Mouse (Mus musculus): Measurements from ENCODE around the gene Spdye4c. TPM values are rescaled to one million over a fixed set of nuclear protein-coding genes. Genes with fewer than 3 reads are reported as not detected.

The Spdye4c gene
- polyA plus RNA-seq, 1 experiment from 2014 or later = not detected

DNA sequence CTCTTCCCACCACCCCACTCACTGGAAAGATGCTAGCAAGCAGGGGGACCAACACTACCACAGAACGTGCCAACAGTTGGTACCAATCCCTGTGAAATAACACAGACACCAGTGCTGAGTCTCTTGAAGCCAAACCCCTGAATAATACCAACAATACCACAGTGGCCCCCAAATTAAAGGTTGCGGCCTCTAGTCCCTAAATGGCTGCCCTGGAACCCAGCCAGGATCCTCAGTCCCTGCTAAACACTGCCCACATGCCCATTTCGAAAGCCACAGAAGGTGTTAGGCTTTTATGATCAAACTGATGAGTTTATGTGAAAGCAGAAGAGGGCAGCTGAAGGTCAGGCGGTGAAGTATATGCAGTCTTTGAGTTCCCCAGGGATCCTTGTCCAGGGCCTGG, 20.0 kb upstream of the Spdye4c start:
- 63% methylated on average over 4 of the region's 4 CpGs for WGBS
- Histone ChIP-seq H3K27ac (ENCODE audit: low read depth) (no peak overlapping the region), H3K9ac (ENCODE audit: low read length) (no peak overlapping the region), H3K36me3 (ENCODE audit: control insufficient read depth, insufficient read depth, low read length) (no peaks in the 10 kb centered on the region), H3K4me3 (ENCODE audit: low read depth, low read length) (no peak overlapping the region), H3K9me3 (ENCODE audit: control insufficient read depth, low read length) (no peaks in the 10 kb centered on the region), H3K4me2 (ENCODE audit: low read length) (no peak overlapping the region), H3K4me1 (replicated peaks; ENCODE audit: control insufficient read depth, insufficient read depth, low read length) (peaks cover 17% of the 10 kb centered on the region), H3K27me3 (replicated peaks; ENCODE audit: control insufficient read depth, insufficient read depth, low read length) (no peaks in the 10 kb centered on the region)
- no peak for DNase-seq (ENCODE audit: low spot score)
- ATAC-seq (replicated peaks; ENCODE audit: low FRiP score, low TSS enrichment, low read depth) = no peak

DNA sequence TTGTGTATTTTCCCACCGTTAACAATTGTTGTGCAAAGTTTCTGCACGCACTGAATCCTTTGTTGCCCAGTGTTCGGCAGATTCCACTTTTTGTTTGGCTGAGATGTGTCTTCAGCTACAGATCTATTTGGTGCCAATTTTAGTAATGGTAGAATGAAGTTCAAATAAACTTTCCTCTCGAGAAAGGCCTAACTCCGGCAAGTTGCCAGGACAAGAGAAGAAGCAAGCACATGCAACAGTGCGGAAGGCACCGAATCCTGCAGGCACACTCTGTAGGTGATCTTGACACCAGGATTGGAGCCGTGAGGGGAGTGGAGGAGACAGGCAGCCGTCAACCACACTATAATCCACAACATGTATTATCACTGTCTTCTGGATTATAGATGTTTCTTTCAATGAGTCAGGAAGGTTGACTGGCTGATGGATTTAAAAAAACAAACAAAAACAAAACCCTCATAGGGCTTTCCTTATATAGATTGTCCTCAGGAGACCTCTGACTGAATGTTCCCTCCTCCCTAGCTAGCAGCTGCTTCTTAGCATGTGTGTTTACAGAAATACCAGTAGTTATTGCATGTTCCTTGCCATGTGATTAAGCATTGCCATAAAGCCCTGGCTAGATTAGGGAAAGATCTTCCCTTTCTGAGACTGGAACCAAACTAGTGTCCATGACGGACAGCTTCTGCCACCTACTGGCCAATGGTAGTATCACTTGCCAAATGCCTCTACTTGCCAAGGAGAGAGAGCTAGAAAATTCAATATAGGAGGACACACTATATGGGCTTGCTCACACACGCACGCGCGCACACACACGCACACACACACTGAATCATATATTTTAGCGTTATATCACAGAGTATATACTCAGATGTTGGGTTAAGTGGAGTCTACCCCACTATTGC, 18.0 kb upstream of the Spdye4c start:
- Histone ChIP-seq H3K27ac (ENCODE audit: low read depth) (no peak overlapping the region), H3K4me3 (ENCODE audit: low read depth, low read length) (no peak overlapping the region)
- ATAC-seq (replicated peaks; ENCODE audit: low FRiP score, low TSS enrichment, low read depth) = peak; percentile 66

DNA sequence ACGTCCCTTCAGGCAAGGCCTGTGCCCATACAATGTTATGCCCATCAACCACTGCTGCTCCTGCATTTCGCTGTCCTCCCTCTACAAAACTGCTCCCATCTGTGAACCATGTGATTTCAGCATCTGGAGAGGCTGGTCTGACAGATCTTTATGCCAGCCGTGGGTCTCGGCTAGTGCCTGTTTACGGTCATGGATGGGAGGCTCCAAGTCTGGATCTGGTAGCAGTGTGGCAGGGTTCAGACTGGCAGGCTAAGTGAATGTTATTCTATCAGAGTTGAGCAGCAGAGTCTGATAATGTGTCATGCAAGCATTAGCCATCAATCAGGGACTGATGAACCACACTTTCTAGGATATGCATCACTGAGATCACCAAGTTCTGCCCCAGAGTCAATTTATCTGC, 8.1 kb upstream of the Spdye4c start:
- Histone ChIP-seq H3K9ac (ENCODE audit: low read length) (no peak overlapping the region), H3K4me1 (replicated peaks; ENCODE audit: control insufficient read depth, insufficient read depth, low read length) (no peaks in the 10 kb centered on the region), H3K4me3 (ENCODE audit: low read depth, low read length) (no peak overlapping the region), H3K27me3 (replicated peaks; ENCODE audit: control insufficient read depth, insufficient read depth, low read length) (no peaks in the 10 kb centered on the region), H3K9me3 (ENCODE audit: control insufficient read depth, low read length) (no peaks in the 10 kb centered on the region), H3K36me3 (ENCODE audit: control insufficient read depth, insufficient read depth, low read length) (no peaks in the 10 kb centered on the region), H3K27ac (ENCODE audit: low read depth) (no peak overlapping the region), H3K4me2 (ENCODE audit: low read length) (no peak overlapping the region)
- DNase-seq (ENCODE audit: low spot score) = no peak
- no peak for ATAC-seq (replicated peaks; ENCODE audit: low FRiP score, low TSS enrichment, low read depth)
- WGBS = 75% methylated on average over 5 of the region's 5 CpGs

More for the DNA sequence above, 18.0 kb upstream of the Spdye4c start:
- no peaks in the 10 kb centered on the region for H3K27me3 ChIP-seq (replicated peaks; ENCODE audit: control insufficient read depth, insufficient read depth, low read length)
- H3K36me3 ChIP-seq (ENCODE audit: control insufficient read depth, insufficient read depth, low read length) = no peaks in the 10 kb centered on the region
- 49% methylated on average over 16 of the region's 16 CpGs for WGBS
- no peaks in the 10 kb centered on the region for H3K9me3 ChIP-seq (ENCODE audit: control insufficient read depth, low read length)
- H3K9ac ChIP-seq (ENCODE audit: low read length) = no peak overlapping the region
- 0 out of 2 replicates have a peak, but pooled peaks cover 8% of the 10 kb centered on the region for H3K4me1 ChIP-seq (replicated peaks; ENCODE audit: control insufficient read depth, insufficient read depth, low read length)
- peak; percentile 97 for DNase-seq (ENCODE audit: low spot score)
- H3K4me2 ChIP-seq (ENCODE audit: low read length) = no peak overlapping the region

DNA sequence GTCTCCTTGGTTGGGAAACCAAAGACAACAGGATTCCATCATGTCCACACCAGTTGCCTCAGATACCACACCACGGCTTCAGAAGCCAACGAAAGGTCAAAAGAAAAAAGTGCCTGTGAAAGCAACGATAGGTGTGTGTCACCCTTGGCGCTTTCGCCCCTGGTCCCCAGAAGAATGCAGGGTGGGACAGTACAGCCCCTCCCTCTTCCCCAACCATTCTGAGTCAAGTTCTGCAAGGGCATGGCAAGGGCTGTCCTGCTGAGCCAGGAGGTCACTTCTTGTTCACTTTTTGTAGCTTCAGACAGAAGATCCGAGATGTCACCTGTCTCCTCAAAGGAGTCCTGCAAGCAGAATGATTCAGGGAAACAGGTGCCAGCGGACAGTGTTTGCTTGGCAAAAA, 1.3 kb downstream of the Spdye4c start:
- DNase-seq (ENCODE audit: low spot score) (no peak), ATAC-seq (replicated peaks; ENCODE audit: low FRiP score, low TSS enrichment, low read depth) (no peak)
- H3K9me3 ChIP-seq (ENCODE audit: control insufficient read depth, low read length) = no peaks in the 10 kb centered on the region
- H3K27ac ChIP-seq (ENCODE audit: low read depth) = no peak overlapping the region
- no peaks in the 10 kb centered on the region for H3K4me1 ChIP-seq (replicated peaks; ENCODE audit: control insufficient read depth, insufficient read depth, low read length)
- H3K27me3 ChIP-seq (replicated peaks; ENCODE audit: control insufficient read depth, insufficient read depth, low read length) = no peaks in the 10 kb centered on the region
- WGBS = 93% methylated on average over 7 of the region's 7 CpGs
- no peak overlapping the region for H3K4me3 ChIP-seq (ENCODE audit: low read depth, low read length)
- H3K36me3 ChIP-seq (ENCODE audit: control insufficient read depth, insufficient read depth, low read length) = no peaks in the 10 kb centered on the region
- H3K9ac ChIP-seq (ENCODE audit: low read length) = no peak overlapping the region
- H3K4me2 ChIP-seq (ENCODE audit: low read length) = no peak overlapping the region

DNA sequence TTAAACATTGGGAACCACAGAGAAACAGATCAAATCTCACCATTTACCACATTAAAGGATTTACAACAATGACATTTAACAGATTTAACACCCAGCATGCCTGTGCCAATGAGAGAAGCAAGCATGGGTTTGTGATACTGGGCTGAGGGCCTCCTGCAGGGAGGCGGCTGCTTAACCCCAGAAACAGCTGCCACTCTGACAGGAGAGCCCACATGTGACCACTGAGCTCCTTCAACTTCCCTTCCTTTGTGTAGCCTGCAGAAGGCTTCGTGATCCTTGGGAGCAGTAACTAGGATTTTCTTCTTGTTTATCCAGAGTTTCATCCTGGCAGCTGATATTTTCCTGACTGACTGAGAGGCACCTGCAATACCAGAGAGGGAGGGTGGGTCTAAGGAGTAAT, 10.5 kb downstream of the Spdye4c start:
- DNase-seq (ENCODE audit: low spot score) (no peak), ATAC-seq (replicated peaks; ENCODE audit: low FRiP score, low TSS enrichment, low read depth) (no peak)
- no peaks in the 10 kb centered on the region for H3K4me1 ChIP-seq (replicated peaks; ENCODE audit: control insufficient read depth, insufficient read depth, low read length)
- H3K27me3 ChIP-seq (replicated peaks; ENCODE audit: control insufficient read depth, insufficient read depth, low read length) = no peaks in the 10 kb centered on the region
- H3K36me3 ChIP-seq (ENCODE audit: control insufficient read depth, insufficient read depth, low read length) = no peaks in the 10 kb centered on the region
- no peak overlapping the region for H3K4me2 ChIP-seq (ENCODE audit: low read length)
- H3K9ac ChIP-seq (ENCODE audit: low read length) = no peak overlapping the region
- 22% methylated on average over 2 of the region's 2 CpGs for whole genome bisulfite sequencing
- no peak overlapping the region for H3K4me3 ChIP-seq (ENCODE audit: low read depth, low read length)
- no peak overlapping the region for H3K27ac ChIP-seq (ENCODE audit: low read depth)
- H3K9me3 ChIP-seq (ENCODE audit: control insufficient read depth, low read length) = no peaks in the 10 kb centered on the region

DNA sequence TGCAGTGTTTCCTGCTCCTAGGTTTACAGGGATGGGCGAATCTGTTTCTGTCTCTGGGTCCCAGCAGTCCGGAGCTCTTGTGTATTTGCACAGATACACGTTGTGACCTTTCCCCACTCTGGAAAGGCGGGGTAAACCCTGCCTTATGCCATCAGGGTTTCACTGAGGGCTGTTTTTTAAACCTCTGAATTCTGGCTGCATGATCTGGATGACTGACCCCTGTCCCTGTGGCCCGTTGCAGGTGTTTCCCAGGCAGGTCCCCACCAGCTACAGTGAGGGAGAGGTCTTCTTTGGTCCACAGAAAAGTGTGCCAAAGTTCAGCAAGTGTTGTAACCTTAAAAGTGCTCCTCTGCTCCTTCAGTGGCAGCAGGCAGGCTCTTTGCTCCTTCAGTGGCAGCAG, 18.3 kb downstream of the Spdye4c start:
- ATAC-seq (replicated peaks; ENCODE audit: low FRiP score, low TSS enrichment, low read depth) = no peak
- Histone ChIP-seq H3K4me1 (replicated peaks; ENCODE audit: control insufficient read depth, insufficient read depth, low read length) (no peaks in the 10 kb centered on the region), H3K27me3 (replicated peaks; ENCODE audit: control insufficient read depth, insufficient read depth, low read length) (no peaks in the 10 kb centered on the region), H3K4me3 (ENCODE audit: low read depth, low read length) (no peak overlapping the region), H3K9ac (ENCODE audit: low read length) (no peak overlapping the region), H3K4me2 (ENCODE audit: low read length) (no peak overlapping the region), H3K36me3 (ENCODE audit: control insufficient read depth, insufficient read depth, low read length) (peaks cover 43% of the 10 kb centered on the region), H3K27ac (ENCODE audit: low read depth) (no peak overlapping the region), H3K9me3 (ENCODE audit: control insufficient read depth, low read length) (no peaks in the 10 kb centered on the region)
- DNase-seq (ENCODE audit: low spot score) = peak; percentile 46
- WGBS = 74% methylated on average over 5 of the region's 5 CpGs

DNA sequence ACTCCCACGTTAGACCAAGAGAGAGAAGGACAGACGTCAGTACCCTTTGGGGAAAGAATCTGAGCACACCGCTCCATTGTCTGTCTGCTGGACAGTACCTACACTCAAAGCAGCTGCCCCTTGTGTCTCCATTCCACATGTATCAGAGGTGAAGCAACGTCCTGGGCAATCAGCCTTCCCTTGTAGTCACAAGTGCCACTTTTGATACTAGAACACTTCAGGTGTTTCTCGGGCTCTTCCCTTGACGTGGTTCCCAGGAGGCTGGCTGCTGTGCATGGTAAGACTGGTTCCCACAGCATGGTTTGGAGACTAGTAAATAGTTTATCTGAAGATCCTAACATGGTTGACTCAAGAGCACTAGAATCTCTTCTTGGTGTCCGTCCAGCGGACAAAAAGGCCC, 20.2 kb downstream of the Spdye4c start:
- no peak overlapping the region for H3K27ac ChIP-seq (ENCODE audit: low read depth)
- H3K9ac ChIP-seq (ENCODE audit: low read length) = no peak overlapping the region
- H3K4me2 ChIP-seq (ENCODE audit: low read length) = no peak overlapping the region
- peak; percentile 27 for DNase-seq (ENCODE audit: low spot score)
- no peaks in the 10 kb centered on the region for H3K4me1 ChIP-seq (replicated peaks; ENCODE audit: control insufficient read depth, insufficient read depth, low read length)
- no peak overlapping the region for H3K4me3 ChIP-seq (ENCODE audit: low read depth, low read length)
- ATAC-seq (replicated peaks; ENCODE audit: low FRiP score, low TSS enrichment, low read depth) = no peak
- no peaks in the 10 kb centered on the region for H3K9me3 ChIP-seq (ENCODE audit: control insufficient read depth, low read length)
- 94% methylated on average over 8 of the region's 8 CpGs for WGBS
- H3K36me3 ChIP-seq (ENCODE audit: control insufficient read depth, insufficient read depth, low read length) = peaks cover 60% of the 10 kb centered on the region
- no peaks in the 10 kb centered on the region for H3K27me3 ChIP-seq (replicated peaks; ENCODE audit: control insufficient read depth, insufficient read depth, low read length)

DNA sequence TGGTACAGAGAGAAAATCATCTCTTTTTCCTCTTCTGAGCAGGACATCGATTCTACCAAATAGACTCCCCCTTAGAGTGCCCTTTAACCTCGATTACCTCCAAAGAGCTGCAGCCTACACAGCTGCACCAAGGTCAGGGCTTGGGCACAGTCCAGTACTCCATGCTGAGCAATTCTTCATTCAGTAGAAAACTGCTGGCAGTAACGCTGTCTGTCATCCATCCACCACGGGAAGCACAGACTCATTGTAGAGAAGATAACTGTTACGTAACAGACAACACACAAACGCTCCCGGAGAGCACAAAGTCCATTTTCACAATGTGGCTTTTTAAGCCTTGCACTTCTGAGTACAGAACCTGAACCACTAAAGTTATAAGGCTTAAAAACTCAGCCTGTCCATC, 21.3 kb downstream of the Spdye4c start:
- Histone ChIP-seq H3K9me3 (ENCODE audit: control insufficient read depth, low read length) (no peaks in the 10 kb centered on the region), H3K4me2 (ENCODE audit: low read length) (no peak overlapping the region), H3K4me3 (ENCODE audit: low read depth, low read length) (no peak overlapping the region), H3K4me1 (replicated peaks; ENCODE audit: control insufficient read depth, insufficient read depth, low read length) (no peaks in the 10 kb centered on the region), H3K36me3 (ENCODE audit: control insufficient read depth, insufficient read depth, low read length) (peaks cover 71% of the 10 kb centered on the region), H3K27me3 (replicated peaks; ENCODE audit: control insufficient read depth, insufficient read depth, low read length) (no peaks in the 10 kb centered on the region), H3K27ac (ENCODE audit: low read depth) (no peak overlapping the region), H3K9ac (ENCODE audit: low read length) (no peak overlapping the region)
- WGBS = 92% methylated on average over 7 of the region's 7 CpGs
- DNase-seq (ENCODE audit: low spot score) (peak; percentile 27), ATAC-seq (replicated peaks; ENCODE audit: low FRiP score, low TSS enrichment, low read depth) (no peak)

DNA sequence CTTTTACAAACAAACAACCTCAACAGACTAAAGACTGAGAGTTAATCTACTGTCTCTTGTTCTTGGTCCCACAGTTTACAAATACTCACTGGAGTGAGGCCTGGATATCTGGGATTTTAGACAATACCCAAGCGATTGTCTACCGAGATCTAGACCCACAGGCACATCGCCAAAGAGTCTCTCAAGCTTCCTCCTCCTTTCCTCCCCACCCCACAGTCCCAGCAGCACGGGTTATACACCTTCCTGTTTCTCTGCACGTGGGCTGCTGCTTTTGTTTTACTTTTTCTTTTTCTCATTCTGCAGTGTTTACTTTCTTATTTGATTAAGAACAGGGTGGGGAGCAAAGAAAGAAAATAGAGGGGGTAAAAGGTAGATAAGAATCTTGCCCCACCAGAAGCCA, 22.4 kb downstream of the Spdye4c start:
- H3K4me3 ChIP-seq (ENCODE audit: low read depth, low read length) = no peak overlapping the region
- peaks cover 82% of the 10 kb centered on the region for H3K36me3 ChIP-seq (ENCODE audit: control insufficient read depth, insufficient read depth, low read length)
- H3K4me1 ChIP-seq (replicated peaks; ENCODE audit: control insufficient read depth, insufficient read depth, low read length) = no peaks in the 10 kb centered on the region
- ATAC-seq (replicated peaks; ENCODE audit: low FRiP score, low TSS enrichment, low read depth) = no peak
- no peak overlapping the region for H3K4me2 ChIP-seq (ENCODE audit: low read length)
- H3K9me3 ChIP-seq (ENCODE audit: control insufficient read depth, low read length) = no peaks in the 10 kb centered on the region
- H3K9ac ChIP-seq (ENCODE audit: low read length) = no peak overlapping the region
- 72% methylated on average over 5 of the region's 5 CpGs for WGBS
- H3K27me3 ChIP-seq (replicated peaks; ENCODE audit: control insufficient read depth, insufficient read depth, low read length) = no peaks in the 10 kb centered on the region
- H3K27ac ChIP-seq (ENCODE audit: low read depth) = no peak overlapping the region
- DNase-seq (ENCODE audit: low spot score) = peak; percentile 32

Data from intestine, embryonic 14.5 days (tissue).